Mouse (Mus musculus) kidney, adult 2 months (tissue): ENCODE measurements around the gene Ankrd33b.

Experiments used
- CTCF ChIP-seq: fragments of 200-500 bp; conservative IDR thresholded peaks from 2 replicates; pipeline ENCODE4 v1.5.1; 2011; ENCODE audit warnings: low read depth, mild to moderate bottlenecking, control low read depth, low read length, moderate library complexity, mixed read lengths; ENCODE audit not compliant: insufficient read depth, insufficient read length
- POLR2A ChIP-seq: fragments of 200-500 bp; IDR thresholded peaks from one replicate; pipeline ENCODE4 v1.6.1; 2011; ENCODE audit warnings: low read depth, low read length, control low read depth

DNA sequence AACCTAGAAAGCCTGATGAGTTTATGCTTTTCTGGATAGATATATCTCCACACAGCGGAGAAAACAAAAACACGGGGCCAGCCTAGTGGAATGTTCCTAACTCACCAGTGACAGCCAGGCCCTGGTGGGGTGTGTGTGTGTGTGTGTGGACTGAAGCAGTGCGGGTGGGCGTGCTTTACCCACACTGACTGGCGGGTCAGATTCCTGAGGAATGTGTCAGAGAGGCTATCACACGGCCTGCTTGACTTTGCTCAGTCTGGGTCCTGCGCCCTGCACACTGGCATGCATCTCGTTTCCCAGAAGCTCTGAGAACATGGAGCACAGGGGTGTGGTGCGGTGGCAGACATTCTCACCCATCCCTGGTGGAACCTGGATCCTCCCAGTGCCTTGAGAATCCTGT lies 121.6 kb downstream of the Ankrd33b start:
- TF ChIP-seq POLR2A (no peak), CTCF (no peak)
